Mouse (Mus musculus) MEL (cell line): ENCODE measurements around the gene Corin. TPM values are rescaled to one million over a fixed set of nuclear protein-coding genes. Genes with fewer than 3 reads are reported as not detected.
A peak's percentile ranks its signal among the peaks of the same experiment; 100 is the strongest.

Experiments
- DNase-seq: peaks from one replicate; pipeline ENCODE4 v3.0.0; 2011; ENCODE audit warnings: low read depth, low spot score
- H3K27ac ChIP-seq: 2 replicates; pipeline ENCODE4 v1.5.1; 2012; ENCODE audit warnings: low read depth, mild to moderate bottlenecking, control low read depth, low read length, moderate library complexity; ENCODE audit not compliant: control insufficient read depth
- H3K27me3 ChIP-seq, 2 experiments: fragments of 150-350 bp in 1 of 2; sonication (generic) in 1 of 2; 2 replicates each; pipeline ENCODE4 v1.6.1; 2012; ENCODE audit warnings: low read length in 2 of 2, mild to moderate bottlenecking in 2 of 2, improper control_type of control experiment in 1 of 2, moderate library complexity in 1 of 2; ENCODE audit not compliant: insufficient read depth in 2 of 2, control insufficient read depth in 1 of 2
- H3K36me3 ChIP-seq, 2 experiments: 2 replicates each; pipeline ENCODE4 v1.6.1; 2012 to 2014; ENCODE audit warnings: low read length in 2 of 2, improper control_type of control experiment in 1 of 2, inconsistent platforms in 1 of 2, mild to moderate bottlenecking in 1 of 2; ENCODE audit not compliant: insufficient read depth in 2 of 2, control insufficient read depth in 1 of 2
- H3K4me1 ChIP-seq, 2 experiments: fragments of 150-350 bp in 1 of 2; sonication (generic) in 1 of 2; 2 replicates each; pipeline ENCODE4 v1.6.1; 2012; ENCODE audit warnings: low read length in 2 of 2, improper control_type of control experiment in 1 of 2, mild to moderate bottlenecking in 1 of 2; ENCODE audit not compliant: insufficient read depth in 2 of 2, control insufficient read depth in 1 of 2
- H3K4me3 ChIP-seq, 2 experiments: fragments of 150-350 bp in 1 of 2; sonication (generic) in 1 of 2; 2 replicates each; pipeline ENCODE4 v1.5.1; 2012; ENCODE audit warnings: low read depth in 2 of 2, low read length in 2 of 2, mild to moderate bottlenecking in 2 of 2, moderate library complexity in 2 of 2, control low read depth in 1 of 2, improper control_type of control experiment in 1 of 2; ENCODE audit not compliant: control insufficient read depth in 1 of 2, insufficient read depth in 1 of 2
- H3K79me2 ChIP-seq: 2 replicates; pipeline ENCODE4 v1.6.1; 2012; ENCODE audit warnings: mild to moderate bottlenecking, low read length, moderate library complexity; ENCODE audit not compliant: control insufficient read depth, poor library complexity, insufficient read depth
- H3K9ac ChIP-seq: 2 replicates; pipeline ENCODE4 v1.6.1; 2012; ENCODE audit warnings: low read depth, mild to moderate bottlenecking, control low read depth, low read length, moderate library complexity; ENCODE audit not compliant: control insufficient read depth, poor library complexity, severe bottlenecking
- H3K9me3 ChIP-seq: fragments of 150-350 bp; sonication (generic); replicated peaks from 2 replicates; pipeline ENCODE4 v1.6.1; 2012; ENCODE audit warnings: mild to moderate bottlenecking, low read length, improper control_type of control experiment, moderate library complexity; ENCODE audit not compliant: insufficient read depth
- CHD1 ChIP-seq: IDR thresholded peaks from 2 replicates; pipeline ENCODE4 v1.6.1; 2012; ENCODE audit warnings: low read depth, mild to moderate bottlenecking, inconsistent platforms, low read length, improper control_type of control experiment
- CHD2 ChIP-seq: IDR thresholded peaks from 2 replicates; pipeline ENCODE4 v1.6.1; 2011; ENCODE audit warnings: low read length, improper control_type of control experiment
- CTCF ChIP-seq, 3 experiments: IDR thresholded peaks in 2 of 3; conservative IDR thresholded peaks in 1 of 3; 2 replicates each; pipeline ENCODE4 v1.5.1; 2011 to 2012; ENCODE audit warnings: low read length in 3 of 3, low read depth in 2 of 3, mild to moderate bottlenecking in 2 of 3, improper control_type of control experiment in 1 of 3, inconsistent platforms in 1 of 3, mixed read lengths in 1 of 3, moderate library complexity in 1 of 3; ENCODE audit not compliant: control insufficient read depth in 1 of 3, insufficient read depth in 1 of 3, poor library complexity in 1 of 3, severe bottlenecking in 1 of 3
- E2F4 ChIP-seq: IDR thresholded peaks from 2 replicates; pipeline ENCODE4 v1.6.1; 2011; ENCODE audit warnings: low read depth, low read length, improper control_type of control experiment, borderline replicate concordance
- ELF1 ChIP-seq: IDR thresholded peaks from 2 replicates; pipeline ENCODE4 v1.6.1; 2014; ENCODE audit warnings: low read depth, mild to moderate bottlenecking, inconsistent platforms, low read length, improper control_type of control experiment, moderate library complexity
- EP300 ChIP-seq, 2 experiments: IDR thresholded peaks; 2 replicates each; pipeline ENCODE4 v1.6.1; 2011; ENCODE audit warnings: improper control_type of control experiment in 2 of 2, low read length in 2 of 2, low read depth in 1 of 2, mild to moderate bottlenecking in 1 of 2
- GATA1 ChIP-seq: IDR thresholded peaks from 2 replicates; pipeline ENCODE4 v1.6.1; 2011; ENCODE audit warnings: low read depth, low read length, improper control_type of control experiment
- JUND ChIP-seq: IDR thresholded peaks from 2 replicates; pipeline ENCODE4 v1.6.1; 2011; ENCODE audit warnings: low read depth, mild to moderate bottlenecking, improper control_type of control experiment, low read length
- KAT2A ChIP-seq: conservative IDR thresholded peaks from 2 replicates; pipeline ENCODE4 v1.6.1; 2012; ENCODE audit warnings: low read depth, low read length, improper control_type of control experiment, inconsistent platforms
- MAFK ChIP-seq: IDR thresholded peaks from 2 replicates; pipeline ENCODE4 v1.6.1; 2011; ENCODE audit warnings: low read depth, mild to moderate bottlenecking, low read length, improper control_type of control experiment, borderline replicate concordance
- MAX ChIP-seq: IDR thresholded peaks from 2 replicates; pipeline ENCODE4 v1.6.1; 2011; ENCODE audit warnings: low read length, improper control_type of control experiment
- MAZ ChIP-seq: IDR thresholded peaks from 2 replicates; pipeline ENCODE4 v1.6.1; 2012; ENCODE audit warnings: low read depth, mild to moderate bottlenecking, inconsistent platforms, low read length, improper control_type of control experiment
- MEF2A ChIP-seq: IDR thresholded peaks from 2 replicates; pipeline ENCODE4 v1.6.1; 2014; ENCODE audit warnings: low read depth, mild to moderate bottlenecking, inconsistent platforms, low read length, improper control_type of control experiment; ENCODE audit not compliant: poor library complexity, insufficient replicate concordance, severe bottlenecking; ENCODE audit errors: extremely low read depth
- MXI1 ChIP-seq: IDR thresholded peaks from 2 replicates; pipeline ENCODE4 v1.6.1; 2011; ENCODE audit warnings: mild to moderate bottlenecking, low read depth, low read length, improper control_type of control experiment
- MYB ChIP-seq: IDR thresholded peaks from 2 replicates; pipeline ENCODE4 v1.6.1; 2011; ENCODE audit warnings: mild to moderate bottlenecking, low read depth, low read length, improper control_type of control experiment
- MYC ChIP-seq: IDR thresholded peaks from 2 replicates; pipeline ENCODE4 v1.6.1; 2011; ENCODE audit warnings: low read depth, mild to moderate bottlenecking, low read length, improper control_type of control experiment, moderate library complexity
- NELFE ChIP-seq: IDR thresholded peaks from 2 replicates; pipeline ENCODE4 v1.6.1; 2011; ENCODE audit warnings: low read depth, low read length, improper control_type of control experiment
- POLR2A ChIP-seq, 2 experiments: IDR thresholded peaks; 2 replicates each; pipeline ENCODE4 v1.6.1; 2011 to 2012; ENCODE audit warnings: low read length in 2 of 2, mild to moderate bottlenecking in 2 of 2, control low read depth in 1 of 2, improper control_type of control experiment in 1 of 2, low read depth in 1 of 2, moderate library complexity in 1 of 2; ENCODE audit not compliant: control insufficient read depth in 1 of 2, insufficient read depth in 1 of 2, poor library complexity in 1 of 2
- POLR2AphosphoS2 ChIP-seq: IDR thresholded peaks from 2 replicates; pipeline ENCODE4 v1.6.1; 2011; ENCODE audit warnings: low read length, improper control_type of control experiment
- POLR2AphosphoS5 ChIP-seq: IDR thresholded peaks from 2 replicates; pipeline ENCODE4 v1.6.1; 2012; ENCODE audit warnings: low read depth, borderline replicate concordance, mild to moderate bottlenecking, inconsistent platforms, low read length, moderate library complexity, mixed read lengths
- RCOR1 ChIP-seq: IDR thresholded peaks from 2 replicates; pipeline ENCODE4 v1.6.1; 2012; ENCODE audit warnings: low read depth, mild to moderate bottlenecking, inconsistent platforms, low read length, improper control_type of control experiment
- SIN3A ChIP-seq: IDR thresholded peaks from 2 replicates; pipeline ENCODE4 v1.6.1; 2012; ENCODE audit warnings: low read length, improper control_type of control experiment, inconsistent platforms
- TBP ChIP-seq: IDR thresholded peaks from 2 replicates; pipeline ENCODE4 v1.8.0; 2011; ENCODE audit warnings: low read depth, low read length, improper control_type of control experiment
- UBTF ChIP-seq: IDR thresholded peaks from 2 replicates; pipeline ENCODE4 v1.6.1; 2012; ENCODE audit warnings: low read depth, mild to moderate bottlenecking, inconsistent platforms, low read length, improper control_type of control experiment, moderate library complexity, borderline replicate concordance; ENCODE audit not compliant: insufficient read depth
- USF1 ChIP-seq: IDR thresholded peaks from 2 replicates; pipeline ENCODE4 v1.6.1; 2014; ENCODE audit warnings: low read depth, mild to moderate bottlenecking, inconsistent platforms, low read length, improper control_type of control experiment, moderate library complexity
- ZKSCAN1 ChIP-seq: IDR thresholded peaks from 2 replicates; pipeline ENCODE4 v1.6.1; 2012; ENCODE audit warnings: low read depth, mild to moderate bottlenecking, inconsistent platforms, low read length, improper control_type of control experiment, moderate library complexity
- ZMIZ1 ChIP-seq: IDR thresholded peaks from 2 replicates; pipeline ENCODE4 v1.6.1; 2012; ENCODE audit warnings: low read depth, mild to moderate bottlenecking, inconsistent platforms, low read length, improper control_type of control experiment, moderate library complexity
- ZNF384 ChIP-seq: IDR thresholded peaks from 2 replicates; pipeline ENCODE4 v1.6.1; 2012; ENCODE audit warnings: low read depth, mild to moderate bottlenecking, inconsistent platforms, low read length, improper control_type of control experiment
- polyA plus RNA-seq, 2 experiments: library from polyadenylated mRNA; stranded (reverse) in 1 of 2; unstranded in 1 of 2; fragments of >175 nt in 1 of 2; fragments of >200 nt in 1 of 2; gene quantifications; 2 replicates each; pipeline versions ENCODE4 v1.2.1 to v1.2.4; 2012; ENCODE audit warnings: low replicate concordance in 2 of 2, low read depth in 1 of 2; ENCODE audit not compliant: insufficient read length in 2 of 2, insufficient read depth in 1 of 2, missing spikeins in 1 of 2
- total RNA-seq: library from RNA; depleted of rRNA; stranded (reverse); fragments of 300-350 nt; gene quantifications from 2 replicates; pipeline ENCODE4 v1.2.3, GENCODE M21; 2012

The Corin gene
- total and polyA plus RNA-seq, 3 experiments = not detected

DNA sequence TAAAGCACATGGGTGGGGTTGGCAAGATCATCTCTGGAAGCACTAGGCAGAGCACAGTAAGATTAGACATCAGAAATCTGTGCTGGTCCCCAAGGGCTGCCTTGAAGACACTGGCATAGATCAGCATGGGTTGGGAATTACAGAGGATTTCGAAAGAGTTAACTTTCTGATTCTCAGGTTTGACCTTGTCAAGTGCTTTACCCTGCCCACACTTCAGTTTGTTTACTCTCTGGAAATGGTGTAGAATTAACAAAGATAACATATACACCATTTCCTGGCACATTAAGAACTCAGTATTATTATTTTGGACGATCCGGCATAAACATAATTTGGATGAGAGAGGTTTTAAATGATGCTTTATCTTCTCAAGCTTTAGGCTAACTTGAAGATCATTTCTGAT lies 219.2 kb downstream of the Corin start:
- Histone ChIP-seq H3K4me1 (no peaks in the 10 kb centered on the region), H3K27me3 (no peaks in the 10 kb centered on the region)
- TF ChIP-seq ZNF384 (no peak), NELFE (no peak), USF1 (no peak), MYB (no peak), E2F4 (no peak), MAX (no peak), CHD1 (no peak), GATA1 (no peak), MYC (no peak)
- TF ChIP-seq, all 39 proteins: peak for 0
- no peaks in the 10 kb centered on the region for H3K79me2 ChIP-seq
- H3K27ac ChIP-seq = no peak overlapping the region
- H3K4me3 ChIP-seq = no peak overlapping the region
- no peak for DNase-seq
- H3K36me3 ChIP-seq = no peaks in the 10 kb centered on the region
- no peak overlapping the region for H3K9ac ChIP-seq
- no peaks in the 10 kb centered on the region for H3K9me3 ChIP-seq

- no peak overlapping the region for H3K4me3 ChIP-seq
- no peak for TF ChIP-seq MAX
- TF ChIP-seq RCOR1 = no peak
- TF ChIP-seq POLR2A (IDR thresholded peaks at IDR 0.05; ENCODE audit: control insufficient read depth in 1 of 2, insufficient read depth in 1 of 2, low read depth in 1 of 2, low read length in 2 of 2, poor library complexity in 1 of 2) = no peak
- TF ChIP-seq CHD1 = no peak
- TF ChIP-seq MAFK = no peak
- TF ChIP-seq POLR2AphosphoS2 = no peak
- TF ChIP-seq CHD2 = no peak
- no peak for TF ChIP-seq POLR2AphosphoS5
- TF ChIP-seq JUND = no peak
- no peak for TF ChIP-seq GATA1
- TF ChIP-seq KAT2A = no peak
- TF ChIP-seq MXI1 = no peak
- DNase-seq = no peak
- no peaks in the 10 kb centered on the region for H3K36me3 ChIP-seq
- no peak overlapping the region for H3K27ac ChIP-seq
- H3K4me1 ChIP-seq = no peaks in the 10 kb centered on the region
- no peaks in the 10 kb centered on the region for H3K9me3 ChIP-seq
- H3K27me3 ChIP-seq = no peaks in the 10 kb centered on the region
- H3K9ac ChIP-seq = no peak overlapping the region
- H3K79me2 ChIP-seq = no peaks in the 10 kb centered on the region
Measured at GRCm38 (mm10) chr5:72282907-72283306, 221.4 kb downstream of the Corin start.

- H3K4me1 ChIP-seq = no peaks in the 10 kb centered on the region
- H3K9ac ChIP-seq = no peak overlapping the region
- peak; percentile 80 for DNase-seq
- H3K36me3 ChIP-seq = no peaks in the 10 kb centered on the region
- no peaks in the 10 kb centered on the region for H3K79me2 ChIP-seq
- no peak overlapping the region for H3K4me3 ChIP-seq
- H3K27me3 ChIP-seq = no peaks in the 10 kb centered on the region
- H3K9me3 ChIP-seq = no peaks in the 10 kb centered on the region
- H3K27ac ChIP-seq = no peak overlapping the region
- peak; percentile 98 for TF ChIP-seq ZNF384
- no peak for TF ChIP-seq ZKSCAN1
- no peak for TF ChIP-seq MEF2A
- TF ChIP-seq MAX = no peak
- no peak for TF ChIP-seq UBTF
- no peak for TF ChIP-seq MAZ
- peak; percentile 60 for TF ChIP-seq SIN3A
- no peak for TF ChIP-seq EP300 (IDR thresholded peaks at IDR 0.05; ENCODE audit: low read depth in 1 of 2, low read length in 2 of 2)
- no peak for TF ChIP-seq USF1
- no peak for TF ChIP-seq JUND
- TF ChIP-seq RCOR1 = no peak
- no peak for TF ChIP-seq ZMIZ1
- TF ChIP-seq TBP = no peak
- peak; percentile 24 to 91 (median 57); a peak in 5 of 6 replicates for TF ChIP-seq CTCF (IDR thresholded peaks at IDR 0.05 in 2 of 3, conservative IDR thresholded peaks at IDR 0.05 in 1 of 3; ENCODE audit: control insufficient read depth in 1 of 3, insufficient read depth in 1 of 3, low read depth in 2 of 3, low read length in 3 of 3, poor library complexity in 1 of 3, severe bottlenecking in 1 of 3)
- no peak for TF ChIP-seq POLR2AphosphoS5
- TF ChIP-seq CHD2 = no peak
- TF ChIP-seq ELF1 = no peak
Measured at GRCm38 (mm10) chr5:72269652-72270051, 234.6 kb downstream of the Corin start.
